Mouse (Mus musculus) olfactory bulb, adult 2 months (tissue): ENCODE measurements around the gene Rbl2. TPM values are rescaled to one million over a fixed set of nuclear protein-coding genes. Genes with fewer than 3 reads are reported as not detected.

Experiments
- H3K27ac ChIP-seq: fragments of 200-500 bp; 2 replicates; pipeline ENCODE4 v1.5.1; 2012; ENCODE audit warnings: low read depth, low read length; ENCODE audit not compliant: insufficient read depth
- H3K4me1 ChIP-seq: fragments of 200-500 bp; 2 replicates; pipeline ENCODE4 v1.6.1; 2012; ENCODE audit warnings: low read length; ENCODE audit not compliant: control insufficient read depth, insufficient read depth
- H3K4me3 ChIP-seq: fragments of 200-500 bp; 2 replicates; pipeline ENCODE4 v1.5.1; 2012; ENCODE audit warnings: mild to moderate bottlenecking, low read depth, low read length, moderate library complexity; ENCODE audit not compliant: insufficient read depth
- CTCF ChIP-seq: fragments of 200-500 bp; IDR thresholded peaks from 2 replicates; pipeline ENCODE4 v1.5.1; 2012; ENCODE audit warnings: low read depth, mild to moderate bottlenecking, low read length, moderate library complexity; ENCODE audit not compliant: insufficient read depth
- POLR2A ChIP-seq: fragments of 200-500 bp; IDR thresholded peaks from 2 replicates; pipeline ENCODE4 v1.6.1; 2012; ENCODE audit warnings: mild to moderate bottlenecking, low read depth, low read length, moderate library complexity; ENCODE audit not compliant: insufficient read depth
- WGBS: fragments of 180-500 bp; shearing (Covaris S2); methylation state at CpG from one replicate; pipeline ENCODE4 v1.1.7; 2018; 5-methylcytosine and 5-hydroxymethylcytosine counted together
- polyA plus RNA-seq: library from polyadenylated mRNA; stranded (reverse); fragments of >200 nt; gene quantifications from 2 replicates; pipeline ENCODE4 v1.2.4, GENCODE M21; 2012; ENCODE audit warnings: low replicate concordance; ENCODE audit not compliant: missing spikeins, insufficient read depth, insufficient read length

Gene Rbl2
- polyA plus RNA-seq, 1 experiment, result not detected

DNA sequence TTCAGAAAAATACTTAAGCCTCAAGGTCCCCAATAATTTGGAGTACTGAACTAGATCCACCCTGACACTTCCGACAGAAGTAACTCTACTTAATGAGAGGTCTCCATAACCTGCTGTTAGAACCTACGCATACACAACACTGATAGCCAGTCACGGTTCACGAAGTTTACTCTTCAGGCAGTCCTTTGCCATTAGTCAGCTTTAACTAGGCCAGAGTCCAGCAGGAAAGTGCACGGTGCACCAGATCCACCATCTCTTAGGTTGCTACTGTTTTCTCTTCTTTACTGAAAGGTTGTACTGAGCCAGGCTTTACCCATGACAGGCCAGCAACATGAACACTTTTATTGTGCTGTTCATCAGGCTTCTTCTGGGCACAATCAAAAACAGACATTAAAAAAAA, 54.5 kb downstream of the Rbl2 start:
- Histone ChIP-seq H3K4me1 (0 out of 2 replicates have a peak, but pooled peaks cover 2% of the 10 kb centered on the region), H3K27ac (no peak overlapping the region), H3K4me3 (no peak overlapping the region)
- TF ChIP-seq POLR2A (no peak), CTCF (no peak)
- 88% methylated on average over 5 of the region's 5 CpGs for WGBS

DNA sequence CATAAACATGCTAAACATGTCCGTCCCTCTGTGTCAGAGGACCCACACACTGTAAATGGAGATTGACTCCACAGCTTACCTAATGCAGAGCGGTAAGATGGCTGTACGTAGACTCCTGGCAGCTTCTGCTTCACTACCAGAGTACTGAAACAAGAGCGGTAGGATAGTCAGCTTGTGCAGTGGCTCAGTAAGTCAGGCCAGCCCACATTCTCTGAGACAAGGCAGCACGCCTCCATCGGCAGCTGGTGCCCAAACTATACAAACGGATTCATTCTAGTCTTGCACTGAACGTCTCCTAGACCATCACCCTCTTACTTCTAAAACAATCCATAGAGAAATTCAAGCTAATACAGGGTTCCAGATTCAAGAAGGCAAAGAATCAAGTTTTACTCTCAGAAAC, 56.9 kb downstream of the Rbl2 start:
- TF ChIP-seq POLR2A (no peak), CTCF (no peak)
- Histone ChIP-seq H3K27ac (no peak overlapping the region), H3K4me3 (no peak overlapping the region), H3K4me1 (0 out of 2 replicates have a peak, but pooled peaks cover 2% of the 10 kb centered on the region)
- WGBS, result 53% methylated on average over 8 of the region's 8 CpGs

DNA sequence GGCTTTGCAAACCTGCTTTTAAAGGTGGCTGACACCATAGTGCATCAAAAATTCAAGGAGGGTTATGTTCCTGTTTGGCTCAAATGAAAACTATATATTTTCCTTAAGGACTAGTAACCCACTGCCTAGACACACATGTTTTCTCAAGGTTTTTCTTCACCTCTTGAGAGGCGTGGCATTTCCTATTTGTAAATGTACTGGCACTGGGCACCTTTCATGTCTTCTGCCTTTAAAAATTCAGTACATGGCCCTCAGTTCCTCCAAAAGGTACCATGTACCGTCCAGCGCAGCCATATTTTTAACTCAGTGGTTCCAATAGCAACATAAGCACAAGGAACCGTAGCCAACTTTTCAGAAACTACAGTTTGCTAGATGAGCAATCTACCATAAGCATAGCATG, 62.9 kb downstream of the Rbl2 start:
- Histone ChIP-seq H3K27ac (no peak overlapping the region), H3K4me1 (peaks cover 2% of the 10 kb centered on the region), H3K4me3 (no peak overlapping the region)
- TF ChIP-seq CTCF, result no peak
- no peak for TF ChIP-seq POLR2A
- 58% methylated on average over 4 of the region's 4 CpGs for WGBS

- TF ChIP-seq CTCF, result no peak
- TF ChIP-seq POLR2A, result peak; percentile 74
- no peak overlapping the region for H3K27ac ChIP-seq
- peaks cover 2% of the 10 kb centered on the region for H3K4me1 ChIP-seq
- WGBS, result 1% methylated on average over 58 of the region's 58 CpGs
- peak overlapping the region; percentile 57 for H3K4me3 ChIP-seq
Observed at GRCm38 (mm10) chr8:91133441-91134069, 63.7 kb downstream of the Rbl2 start.

- Histone ChIP-seq H3K27ac (peak overlapping the region; percentile 68), H3K4me1 (peaks cover 2% of the 10 kb centered on the region), H3K4me3 (peak overlapping the region; percentile 57)
- under 1% methylated on average over 24 of the region's 24 CpGs for WGBS
- TF ChIP-seq POLR2A, result peak; percentile 55; the same call in 1 of the 2 replicates
- TF ChIP-seq CTCF, result no peak
Observed at GRCm38 (mm10) chr8:91134070-91134475, 64.2 kb downstream of the Rbl2 start.

DNA sequence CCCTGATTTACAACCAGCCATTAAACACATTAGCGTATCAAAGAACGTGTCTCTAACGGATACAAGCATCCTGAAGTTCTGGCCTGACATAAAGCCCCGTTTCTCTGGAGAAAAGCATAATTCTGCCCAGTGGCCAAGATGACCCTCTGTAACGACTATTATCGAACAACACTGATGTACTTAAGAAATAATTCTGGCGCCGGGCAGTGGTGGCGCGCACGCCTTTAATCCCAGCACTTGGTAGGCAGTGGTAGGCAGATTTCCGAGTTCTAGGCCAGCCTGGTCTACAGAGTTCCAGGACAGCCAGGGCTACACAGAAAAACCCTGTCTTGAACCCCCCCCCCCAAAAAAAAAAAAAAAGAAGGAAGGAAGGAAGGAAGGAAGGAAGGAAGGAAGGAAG, 64.8 kb downstream of the Rbl2 start:
- H3K4me3 ChIP-seq, result no peak overlapping the region
- peaks cover 2% of the 10 kb centered on the region for H3K4me1 ChIP-seq

GRCm38 (mm10) chr8:91135308-91136181, 65.7 kb downstream of the Rbl2 start:
- TF ChIP-seq POLR2A (no peak), CTCF (no peak)
- Histone ChIP-seq H3K4me3 (no peak overlapping the region), H3K27ac (no peak overlapping the region), H3K4me1 (peaks cover 2% of the 10 kb centered on the region)
- 78% methylated on average over 14 of the region's 14 CpGs for WGBS

More for the DNA sequence above, 64.8 kb downstream of the Rbl2 start:
- H3K27ac ChIP-seq, result peak overlapping the region; percentile 68
- 40% methylated on average over 12 of the region's 12 CpGs for WGBS
- TF ChIP-seq POLR2A, result no peak
- TF ChIP-seq CTCF, result no peak

DNA sequence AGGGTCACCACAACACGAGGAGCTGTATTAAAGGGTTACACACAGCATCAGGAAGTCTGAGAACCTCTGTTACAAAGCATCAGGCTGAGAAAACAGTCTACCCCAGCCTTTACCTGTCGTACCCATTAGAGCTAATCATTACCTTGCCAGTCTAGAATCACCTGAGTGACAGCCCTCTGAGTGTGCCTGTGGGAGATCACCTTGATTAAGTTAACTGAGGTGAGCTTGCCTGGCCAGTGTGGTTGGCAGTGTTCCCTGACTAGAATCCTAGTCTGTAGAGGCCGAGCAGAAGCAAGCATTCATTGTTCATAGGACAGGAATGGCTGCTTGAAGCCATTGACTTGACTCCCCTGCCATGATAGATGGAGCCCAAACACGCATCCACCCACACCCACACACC, 71.0 kb downstream of the Rbl2 start:
- H3K4me3 ChIP-seq, result no peak overlapping the region
- 91% methylated on average over 4 of the region's 4 CpGs for WGBS
- TF ChIP-seq CTCF, result no peak
- H3K4me1 ChIP-seq, result no peaks in the 10 kb centered on the region
- H3K27ac ChIP-seq, result no peak overlapping the region

DNA sequence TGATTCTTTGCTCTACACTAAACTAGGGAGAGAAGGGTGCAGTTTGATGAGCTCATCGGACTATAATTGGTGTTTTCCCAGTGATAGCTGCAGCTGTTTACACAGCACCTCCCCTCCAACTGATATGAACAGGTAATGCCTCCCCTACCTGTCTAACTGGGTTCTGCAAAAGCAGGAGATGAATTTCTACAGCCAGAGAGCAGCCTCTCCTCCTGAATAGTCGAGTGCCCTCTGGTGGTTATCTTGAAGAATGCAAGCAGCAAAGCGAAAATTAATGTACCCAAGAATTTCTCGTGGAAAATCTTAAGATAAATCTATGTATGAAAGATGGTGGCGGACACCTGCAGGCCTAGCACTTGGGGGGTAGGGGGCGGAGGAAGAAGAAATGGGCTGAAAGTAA, 77.9 kb downstream of the Rbl2 start:
- Histone ChIP-seq H3K27ac (no peak overlapping the region), H3K4me3 (no peak overlapping the region), H3K4me1 (peaks cover 6% of the 10 kb centered on the region)
- TF ChIP-seq CTCF, result no peak
- TF ChIP-seq POLR2A, result no peak
- WGBS, result 9% methylated on average over 6 of the region's 6 CpGs
